Mouse (Mus musculus): Measurements from ENCODE around the gene Tgfbr1. TPM values are rescaled to one million over a fixed set of nuclear protein-coding genes. Genes with fewer than 3 reads are reported as not detected.

The Tgfbr1 gene
- total RNA-seq, 2 experiments from 2014 or later, result 25.3 to 25.9 TPM

DNA sequence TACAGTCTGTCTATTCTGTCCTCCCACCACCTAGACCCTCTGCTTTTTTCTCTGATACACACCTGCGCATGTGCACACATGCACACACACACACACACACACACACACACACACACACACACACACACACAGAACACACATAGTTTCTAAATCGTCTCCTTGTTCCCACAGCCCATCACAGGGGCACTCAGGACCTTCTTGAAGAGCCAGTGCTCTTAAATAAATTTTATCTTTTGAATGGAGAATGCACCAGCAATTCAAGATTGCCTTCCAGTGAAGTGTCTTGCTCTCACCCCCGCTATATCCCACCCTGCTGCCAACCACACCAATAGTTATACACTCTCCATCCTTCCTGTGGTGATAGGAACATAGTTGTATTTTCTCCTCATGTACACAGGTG, 69.9 kb downstream of the Tgfbr1 start:
- DNase-seq, result no peak

DNA sequence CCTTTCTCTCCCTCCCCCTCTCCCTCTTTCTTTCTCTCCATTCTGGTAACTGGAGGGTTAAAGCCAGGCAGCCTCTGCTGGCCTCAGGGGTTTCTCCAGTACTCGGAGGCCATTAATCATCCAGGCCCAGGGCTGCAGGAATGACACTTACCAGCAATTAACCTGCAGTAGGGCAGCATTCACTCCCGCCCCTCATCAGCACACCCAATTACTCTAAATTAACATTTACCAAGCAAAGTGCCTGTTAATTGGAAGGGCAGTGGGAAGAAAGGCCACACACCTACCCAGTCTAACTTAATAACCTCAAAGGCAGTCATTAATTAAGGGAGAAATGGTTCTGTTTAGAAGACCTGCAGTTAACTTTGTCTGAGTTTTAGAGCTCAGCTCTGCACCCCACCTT, 71.4 kb downstream of the Tgfbr1 start:
- no peak for DNase-seq

DNA sequence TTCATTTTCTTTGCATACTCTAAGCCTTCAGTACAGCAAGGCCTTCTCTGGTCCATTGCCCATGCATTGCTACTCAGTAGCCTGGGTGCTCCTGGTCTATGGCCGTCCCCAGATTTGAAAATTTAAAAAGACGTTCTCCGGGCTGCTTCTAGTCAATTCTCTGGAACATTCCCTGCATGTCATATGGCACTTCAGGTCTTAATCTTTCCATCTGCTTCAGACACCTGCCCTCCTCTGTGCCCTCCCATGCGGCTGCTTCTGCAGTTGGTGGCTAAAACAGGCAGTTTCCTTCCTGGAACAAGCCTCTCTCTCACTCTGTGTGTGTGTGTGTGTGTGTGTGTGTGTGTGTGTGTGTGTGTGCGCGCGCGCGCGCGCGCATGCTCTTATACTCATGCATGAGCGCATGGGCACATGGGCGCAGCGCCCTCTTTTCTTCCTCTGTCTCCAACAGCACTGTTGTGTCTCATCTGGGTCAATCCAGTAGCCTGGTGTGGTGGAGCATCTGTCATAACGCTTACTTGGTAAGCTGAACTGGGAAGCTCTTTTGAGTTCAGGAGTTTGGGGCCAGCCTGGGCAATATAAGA, 72.3 kb downstream of the Tgfbr1 start:
- no peak for DNase-seq

DNA sequence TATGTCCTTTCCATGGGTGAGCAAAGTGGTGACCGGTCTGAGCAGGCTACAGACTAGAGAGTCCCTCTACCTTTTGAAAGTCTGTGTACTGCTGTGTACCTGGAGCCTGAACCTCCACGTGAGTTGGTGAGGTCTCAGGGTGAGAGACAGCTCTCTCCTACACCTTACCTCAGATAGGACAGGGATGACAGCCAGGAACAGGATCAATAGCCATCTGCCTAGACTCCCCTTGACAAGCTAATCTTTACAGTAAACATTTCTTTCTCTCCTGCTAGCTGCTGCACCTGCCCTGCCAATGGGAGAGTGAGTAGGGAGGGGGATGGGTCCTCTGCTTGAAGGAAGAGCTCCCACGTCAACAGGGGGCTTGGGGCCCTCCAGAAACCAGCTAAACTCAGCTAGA, 74.6 kb downstream of the Tgfbr1 start:
- DNase-seq, result no peak

DNA sequence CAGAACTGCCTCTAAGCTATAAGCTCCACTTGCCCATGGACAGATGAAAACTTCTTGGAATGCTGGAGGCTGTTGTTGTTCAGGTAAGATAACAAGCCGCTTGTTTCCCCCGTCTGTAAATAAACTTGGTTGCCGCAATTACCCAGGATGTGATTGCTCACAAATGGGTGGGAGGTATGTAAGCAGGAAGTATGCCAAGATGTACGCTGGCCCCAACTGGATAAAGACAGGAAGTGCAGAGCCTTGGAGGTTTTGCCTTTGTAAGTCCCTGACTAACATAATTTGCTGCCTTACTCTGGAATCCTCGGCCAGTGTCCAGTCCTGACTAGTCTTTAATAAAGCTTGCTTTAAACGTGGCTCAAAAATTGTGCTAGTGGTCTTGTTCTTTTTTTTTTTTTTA, 77.5 kb downstream of the Tgfbr1 start:
- no peak for DNase-seq

DNA sequence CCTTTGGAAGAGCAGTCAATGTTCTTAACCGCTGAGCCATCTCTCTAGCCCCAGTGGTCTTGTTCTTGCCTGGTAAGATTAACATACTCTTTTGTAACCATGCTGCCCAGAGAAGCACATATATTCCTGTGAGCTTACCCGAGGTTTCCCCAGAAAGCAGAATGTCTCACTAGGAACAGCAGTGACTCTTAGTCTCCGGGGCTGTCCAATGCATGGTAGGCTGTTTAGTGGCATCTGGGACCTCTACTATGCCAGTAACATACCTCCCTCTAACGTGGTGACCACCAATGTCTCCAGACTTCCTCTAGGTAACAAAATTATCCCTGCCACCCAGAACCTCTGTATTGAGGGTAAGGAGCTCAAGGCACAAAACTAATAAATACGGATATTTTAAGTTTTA, 78.1 kb downstream of the Tgfbr1 start:
- DNase-seq, result no peak

DNA sequence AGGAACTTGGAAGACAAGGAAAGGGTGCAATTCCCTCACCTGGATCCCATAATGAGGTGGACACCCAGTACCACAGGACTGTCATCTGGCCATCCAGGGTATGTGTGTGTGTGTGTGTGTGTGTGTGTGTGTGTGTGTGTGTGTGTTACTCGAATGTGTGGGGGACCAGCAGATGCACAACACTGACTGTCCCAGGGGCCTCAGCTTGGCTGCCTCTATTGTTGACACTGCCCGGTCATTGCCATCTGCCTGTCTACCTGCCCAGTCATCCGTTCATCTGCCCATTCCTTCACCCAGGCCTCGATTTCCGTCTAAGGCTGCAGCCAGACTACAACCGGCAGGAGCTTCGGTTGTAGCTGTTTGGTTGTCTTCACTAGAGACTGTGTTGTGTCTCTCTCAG, 79.7 kb downstream of the Tgfbr1 start:
- no peak for DNase-seq

DNA sequence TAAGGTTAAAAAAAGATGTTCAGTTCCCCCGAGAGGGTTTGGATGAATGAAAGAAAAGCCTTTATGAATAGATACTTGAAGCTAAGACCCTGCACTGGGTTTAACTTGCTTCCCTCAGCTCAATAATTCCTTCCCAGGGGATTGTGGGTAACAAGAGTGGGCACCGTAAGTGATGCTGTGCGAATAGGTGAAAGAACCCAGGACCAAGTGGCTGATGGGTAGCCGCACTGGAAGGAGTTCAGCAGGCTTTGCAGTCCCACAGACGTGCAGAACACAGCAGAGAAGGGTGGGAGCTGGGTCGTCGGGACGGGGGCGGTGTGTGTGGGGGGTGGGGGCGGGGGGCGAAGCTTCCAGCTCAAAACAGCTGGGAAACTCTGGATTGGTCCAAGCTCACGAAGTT, 82.1 kb downstream of the Tgfbr1 start:
- no peak for DNase-seq

DNA sequence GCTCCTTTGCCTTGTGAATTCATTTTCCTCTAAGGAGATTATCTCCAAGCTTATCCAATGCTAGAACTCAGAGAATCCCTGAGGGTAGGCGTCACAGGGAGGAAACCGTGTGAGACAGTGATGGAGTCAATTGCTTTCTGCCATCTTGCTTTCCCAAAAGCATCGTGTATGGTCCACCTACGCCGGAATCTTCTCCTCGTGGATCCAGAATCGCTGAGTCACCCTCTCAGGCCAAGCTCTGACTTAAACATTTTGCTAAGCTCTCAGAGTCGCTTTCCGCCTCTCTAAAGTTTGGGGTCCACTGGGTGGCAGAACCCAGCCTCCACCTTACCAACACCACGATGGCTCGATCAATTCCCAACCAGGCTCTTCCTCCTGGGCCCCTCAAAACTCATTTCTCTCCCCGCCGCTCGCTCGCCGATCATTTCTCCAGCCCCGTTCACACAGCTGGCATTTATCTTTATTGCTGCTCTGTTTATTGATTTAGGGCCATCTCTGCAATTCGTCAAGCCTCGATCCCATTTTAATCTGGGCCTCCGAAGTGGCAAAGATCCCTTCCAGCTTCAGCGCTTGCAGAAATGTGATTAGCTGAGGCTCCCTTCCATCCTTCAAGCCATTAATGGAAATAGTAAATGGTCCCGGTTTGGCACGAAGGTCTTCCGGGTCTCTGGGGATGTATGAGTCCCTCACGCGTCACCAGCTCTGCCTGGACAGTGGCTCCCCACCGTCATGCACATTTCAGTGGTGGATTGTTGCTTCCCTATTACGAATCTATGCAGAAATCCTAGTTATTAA, 82.7 kb downstream of the Tgfbr1 start:
- no peak for DNase-seq

DNA sequence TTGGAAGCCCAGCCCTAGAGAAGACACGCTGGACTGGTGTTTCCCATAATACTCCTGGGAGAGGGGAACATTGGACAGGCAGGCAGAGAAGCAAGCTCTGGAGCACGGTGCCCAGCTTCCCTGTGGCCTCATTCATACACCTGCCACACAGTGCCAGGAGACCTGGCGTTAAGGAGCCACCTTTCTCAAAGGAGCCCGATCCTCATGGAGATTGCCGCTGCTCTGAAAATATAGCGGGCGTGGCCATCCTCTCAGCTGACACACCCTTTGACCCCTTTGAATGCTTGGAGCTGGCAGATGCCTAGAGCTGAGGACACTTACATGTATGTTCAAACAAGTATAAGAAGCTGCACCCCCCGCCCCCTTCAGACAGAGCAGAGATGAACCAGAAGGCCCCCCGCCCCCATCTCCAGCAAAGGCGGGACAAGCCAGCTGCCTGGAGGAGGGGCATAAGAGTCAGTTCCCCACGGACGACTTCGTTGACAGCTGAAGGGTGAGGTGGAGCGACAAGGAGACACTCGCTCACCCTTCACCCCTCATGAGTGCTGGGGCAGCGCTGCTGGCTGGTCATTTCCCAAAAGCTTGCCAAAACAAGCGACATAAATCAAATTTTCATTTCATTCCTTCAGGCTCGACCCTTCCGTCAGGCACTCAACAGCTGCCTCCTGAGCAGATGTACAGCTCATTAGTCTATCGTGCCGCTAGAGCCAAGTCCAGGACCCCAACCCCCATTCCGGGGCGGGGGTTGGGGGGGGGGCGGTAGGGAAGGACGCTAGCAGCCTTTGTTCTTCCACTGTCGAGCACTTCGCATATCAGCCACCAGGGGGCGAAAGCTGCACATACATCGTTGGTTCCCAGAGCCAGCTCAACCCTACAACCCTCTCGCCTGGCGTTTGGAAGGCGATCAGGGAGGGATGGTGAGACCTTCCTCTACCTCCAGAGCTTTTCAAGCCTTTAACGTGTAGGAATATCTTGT, 84.6 kb downstream of the Tgfbr1 start:
- peak; percentile 86 to 87 for DNase-seq

DNA sequence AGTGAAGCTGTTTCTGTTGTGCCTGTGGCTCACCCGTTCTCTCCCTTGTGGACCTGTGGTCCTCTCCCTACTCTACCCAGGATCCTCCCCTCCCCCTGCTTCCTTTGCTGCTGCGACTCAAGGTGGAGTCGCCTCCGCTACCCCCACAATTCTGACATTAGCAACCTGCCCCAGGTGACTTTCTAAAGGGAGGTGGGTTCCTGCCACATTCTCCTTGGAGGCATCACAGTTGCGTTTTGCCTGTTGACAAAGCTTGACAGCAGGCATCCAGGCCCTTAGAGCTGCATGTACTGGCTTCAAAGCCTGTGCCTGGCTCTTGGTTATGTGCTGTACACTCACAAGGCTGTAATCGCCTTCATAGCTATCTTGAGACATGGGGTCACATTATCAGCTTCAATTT, 85.9 kb downstream of the Tgfbr1 start:
- no peak for DNase-seq

DNA sequence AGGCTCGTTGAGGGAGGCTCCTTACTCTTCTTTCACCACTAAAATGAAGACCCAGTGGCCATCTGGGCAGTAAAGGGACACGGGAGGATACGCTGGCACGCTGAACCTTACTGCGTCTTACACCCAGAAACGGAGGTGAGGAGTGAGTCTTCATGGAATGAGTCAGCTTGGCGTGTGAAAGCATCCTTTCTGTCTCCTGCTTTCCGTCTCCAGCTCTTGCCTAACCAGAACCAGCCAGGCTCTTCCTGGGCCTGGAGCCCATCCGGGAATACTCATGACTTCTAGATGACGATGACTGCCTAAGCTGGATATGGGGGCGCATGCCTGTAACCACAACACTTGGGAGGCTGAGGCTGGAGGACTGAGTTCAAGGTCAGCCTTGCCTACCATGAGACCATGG, 87.9 kb downstream of the Tgfbr1 start:
- DNase-seq, result no peak

DNA sequence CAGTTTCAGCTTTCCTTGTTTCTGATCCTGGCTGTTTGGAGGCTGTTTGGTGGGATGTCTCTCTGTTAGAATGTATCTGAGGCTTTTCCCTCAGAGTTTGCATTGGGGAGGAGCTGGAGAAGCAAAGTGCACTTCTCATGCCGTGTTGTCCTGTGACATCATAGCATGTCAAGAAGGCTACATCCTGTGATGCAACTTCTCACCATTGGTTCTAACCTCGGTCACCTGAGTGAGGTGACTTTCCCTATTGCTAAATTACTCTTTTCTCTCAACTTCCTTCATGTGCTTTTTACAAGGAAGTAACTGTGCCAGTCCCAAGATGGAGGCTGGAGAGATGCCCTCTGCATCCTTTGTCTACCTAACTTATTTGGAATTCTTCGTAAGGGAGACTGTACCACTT, 95.5 kb downstream of the Tgfbr1 start:
- no peak for DNase-seq

DNA sequence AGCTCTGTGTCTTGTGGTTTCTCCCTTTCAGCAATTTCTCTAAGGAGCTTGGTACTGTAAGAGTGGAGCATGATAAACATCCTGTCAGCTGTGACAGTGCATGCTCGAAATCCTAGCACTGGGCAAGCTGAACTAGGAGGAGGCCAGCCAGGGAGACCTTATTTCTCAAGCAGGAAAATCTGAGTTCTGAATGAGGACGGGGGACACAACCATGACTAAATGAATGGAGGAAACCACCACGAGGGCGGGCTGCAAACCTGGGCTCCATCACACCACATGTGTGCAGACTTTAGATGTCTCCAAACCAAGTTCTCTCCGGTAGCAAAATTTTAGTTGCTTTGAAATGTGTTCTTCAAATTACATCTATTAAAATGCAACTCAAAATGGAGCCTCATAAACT, 96.1 kb downstream of the Tgfbr1 start:
- no peak for DNase-seq

DNA sequence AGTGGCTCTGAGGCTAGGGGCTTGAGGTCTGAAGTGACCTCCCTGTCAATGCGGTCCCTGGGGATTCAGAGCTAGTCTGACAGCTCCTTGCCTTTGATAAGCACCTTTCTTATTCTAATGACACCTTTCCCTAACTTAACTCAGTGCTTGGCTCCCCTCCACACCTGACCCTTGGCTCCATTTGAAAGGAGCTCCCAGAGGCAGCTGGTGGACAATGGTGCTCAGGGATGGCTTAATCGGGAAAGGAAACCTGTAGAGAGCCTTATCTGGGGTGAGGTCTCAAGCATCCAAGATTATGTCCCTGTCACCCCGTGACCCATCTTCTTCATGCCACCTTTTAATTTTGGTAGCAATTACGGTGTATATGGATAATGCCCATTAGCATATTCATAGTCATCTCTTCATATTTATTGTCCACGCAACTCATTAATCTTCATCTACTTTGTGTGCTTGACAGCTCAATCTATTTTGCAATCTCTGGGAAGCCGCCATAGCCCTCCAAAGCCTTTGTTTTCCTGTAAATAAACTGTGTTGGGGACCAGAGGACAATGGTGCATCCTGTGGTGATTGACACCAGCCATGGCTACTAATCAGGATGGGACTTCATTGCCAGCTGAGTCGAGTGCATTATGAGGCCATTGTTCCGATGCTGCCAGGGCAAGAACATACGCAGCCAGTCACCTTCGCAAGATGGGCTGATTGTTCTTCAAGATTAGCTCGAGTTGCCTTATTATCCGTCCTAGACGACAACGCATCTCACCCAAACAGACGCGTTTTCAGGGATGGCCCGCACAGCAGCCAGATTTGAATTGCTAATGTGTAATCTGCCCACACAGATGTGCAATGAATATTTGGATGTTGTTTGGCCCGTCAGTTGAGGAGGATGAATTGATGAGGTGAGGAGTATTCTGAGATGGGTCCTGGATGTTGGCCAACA, 96.8 kb downstream of the Tgfbr1 start:
- no peak for DNase-seq

Other genes with a start within 250 kb of the Tgfbr1 start
- 1 to 10 TPM; 5.6 to 7.8 TPM for gene Col15a1, start 145.1 kb upstream of the Tgfbr1 start, total RNA-seq (2021)
- 100 to 1,000 TPM; 135 to 140 TPM for gene Alg2, start 121.1 kb downstream of the Tgfbr1 start, total RNA-seq (2021)
- 10 to 100 TPM; 52.2 to 54.5 TPM for gene Sec61b, start 121.4 kb downstream of the Tgfbr1 start, total RNA-seq (2021)

Measured in layer of hippocampus, postnatal 36 days (tissue).